Mouse (Mus musculus): ENCODE data around the gene Ltf.

Ltf gene

GRCm38 (mm10) chr9:111019022-111019421, at the start of gene Ltf:
Ltf (plus strand) TSS chr9:111019271.
- no peak for DNase-seq (ENCODE audit: low read depth)

- no peak for DNase-seq (ENCODE audit: low read depth)
These were observed 39.7 kb upstream of the Ltf start for GRCm38 (mm10) chr9:110979411-110979810.

GRCm38 (mm10) chr9:110982351-110982750, 36.7 kb upstream of the Ltf start:
- DNase-seq (ENCODE audit: low read depth): no peak

- no peak for DNase-seq (ENCODE audit: low read depth)
These were observed 35.0 kb upstream of the Ltf start for GRCm38 (mm10) chr9:110984096-110984495.

- no peak for DNase-seq (ENCODE audit: low read depth)
These were observed 33.5 kb upstream of the Ltf start for GRCm38 (mm10) chr9:110985541-110985940.

GRCm38 (mm10) chr9:110985951-110986350, 33.1 kb upstream of the Ltf start:
- no peak for DNase-seq (ENCODE audit: low read depth)

GRCm38 (mm10) chr9:110987331-110987730, 31.7 kb upstream of the Ltf start:
- no peak for DNase-seq (ENCODE audit: low read depth)

- DNase-seq (ENCODE audit: low read depth): no peak
These were observed 31.0 kb upstream of the Ltf start for GRCm38 (mm10) chr9:110988078-110988477.

GRCm38 (mm10) chr9:110989141-110989540, 29.9 kb upstream of the Ltf start:
- DNase-seq (ENCODE audit: low read depth): no peak

- DNase-seq (ENCODE audit: low read depth): no peak
These were observed 29.5 kb upstream of the Ltf start for GRCm38 (mm10) chr9:110989543-110989942.

- DNase-seq (ENCODE audit: low read depth): no peak
These were observed 28.9 kb upstream of the Ltf start, which contains the start of gene Rtp3 for GRCm38 (mm10) chr9:110990204-110990603. Rtp3 (minus strand) TSS chr9:110990583.

- no peak for DNase-seq (ENCODE audit: low read depth)
These were observed 25.8 kb upstream of the Ltf start for GRCm38 (mm10) chr9:110993281-110993709.

- DNase-seq (ENCODE audit: low read depth): peak; percentile 91
These were observed 24.3 kb upstream of the Ltf start for GRCm38 (mm10) chr9:110994716-110995172.

GRCm38 (mm10) chr9:110997245-110997644, 21.8 kb upstream of the Ltf start:
- peak; percentile 95 for DNase-seq (ENCODE audit: low read depth)

GRCm38 (mm10) chr9:110999056-110999455, 20.0 kb upstream of the Ltf start:
- DNase-seq (ENCODE audit: low read depth): no peak

GRCm38 (mm10) chr9:110999856-111000255, 19.2 kb upstream of the Ltf start:
- no peak for DNase-seq (ENCODE audit: low read depth)

- peak; percentile 63 for DNase-seq (ENCODE audit: low read depth)
These were observed 17.4 kb upstream of the Ltf start for GRCm38 (mm10) chr9:111001621-111002020.

GRCm38 (mm10) chr9:111003279-111003678, 15.8 kb upstream of the Ltf start:
- DNase-seq (ENCODE audit: low read depth): peak; percentile 80

- no peak for DNase-seq (ENCODE audit: low read depth)
These were observed 12.5 kb upstream of the Ltf start for GRCm38 (mm10) chr9:111006544-111006943.

- no peak for DNase-seq (ENCODE audit: low read depth)
These were observed 9.3 kb upstream of the Ltf start for GRCm38 (mm10) chr9:111009763-111010162.

- no peak for DNase-seq (ENCODE audit: low read depth)
These were observed 7.5 kb upstream of the Ltf start for GRCm38 (mm10) chr9:111011550-111011949.

GRCm38 (mm10) chr9:111012041-111012440, 7.0 kb upstream of the Ltf start:
- DNase-seq (ENCODE audit: low read depth): no peak

- DNase-seq (ENCODE audit: low read depth): no peak
These were observed 3.4 kb upstream of the Ltf start for GRCm38 (mm10) chr9:111015658-111016057.

- no peak for DNase-seq (ENCODE audit: low read depth)
These were observed 7.7 kb downstream of the Ltf start for GRCm38 (mm10) chr9:111026791-111027190.

- no peak for DNase-seq (ENCODE audit: low read depth)
These were observed 14.6 kb downstream of the Ltf start for GRCm38 (mm10) chr9:111033717-111034116.

Data from induced T-regulatory cell, adult 2 months (primary cell).